Mouse (Mus musculus): ENCODE measurements around the gene Bcas1.
A peak's percentile ranks its signal among the peaks of the same experiment; 100 is the strongest.

DNA sequence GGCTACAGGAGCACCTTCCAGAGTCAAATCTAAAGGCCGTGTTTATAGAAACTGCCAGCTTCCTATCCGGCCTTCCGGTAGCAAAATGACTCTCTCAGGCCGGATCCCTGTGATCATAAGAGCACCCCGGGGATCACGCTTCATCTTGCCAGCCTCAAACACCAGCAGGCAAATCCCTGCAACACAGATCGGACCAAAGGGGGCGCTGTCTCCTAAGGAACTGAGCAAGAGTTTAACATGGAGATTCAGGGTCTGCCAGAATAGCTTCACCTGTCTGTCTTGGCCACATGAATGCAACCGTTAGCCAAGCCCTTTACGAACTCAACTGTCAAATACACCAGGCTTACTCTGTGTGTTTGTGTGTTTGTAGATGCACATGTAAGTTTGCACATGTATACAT is 8.9 kb downstream of the Bcas1 start:
- TF ChIP-seq CTCF (IDR thresholded peaks at IDR 0.05; ENCODE audit: control insufficient read depth, insufficient read depth, insufficient read length) (peak; percentile 4), USF1 (IDR thresholded peaks at IDR 0.05; ENCODE audit: low read depth) (no peak), MYOD1 (IDR thresholded peaks at IDR 0.05; ENCODE audit: control insufficient read depth, insufficient read length, low read depth) (no peak)

Measured in C2C12 (cell line).